Comparison of ENCODE assay signal across 9 mouse cellular contexts in genomic region chr1:149862801-149863200, GRCm38 (mm10).
DNase-seq lines count a peak whose midpoint lies in the region; ATAC-seq and TF ChIP-seq lines count a peak whose summit lies in the region.
"Had no signal": no experiment of that assay in that cellular context is flagged by ENCODE, and none has a peak within 500 bp of the region (broad histone marks: within the 10 kb centered on the region; RNA-seq: fewer than 3 reads in every experiment).

No protein-coding gene starts in this region.

- H3K4me1 ChIP-seq in lung, adult 2 months (ENCODE audit: control insufficient read depth, insufficient read depth, low read length) = no peaks in the 10 kb centered on the region
- H3K4me1 ChIP-seq in lung, postnatal 0 days (ENCODE audit: insufficient read depth, low read depth, low read length) = no peaks in the 10 kb centered on the region
- peaks cover 8% of the 10 kb centered on the region for H3K4me1 ChIP-seq in intestine, embryonic 16.5 days (ENCODE audit: control insufficient read depth, insufficient read depth, low read length)
- no peaks in the 10 kb centered on the region for H3K4me1 ChIP-seq in liver, embryonic 11.5 days (replicated peaks; ENCODE audit: control insufficient read depth, insufficient read depth, low read length)
- no peaks in the 10 kb centered on the region for H3K4me1 ChIP-seq in forebrain, embryonic 15.5 days

- ATAC-seq in lung, postnatal 0 days = no peak; the same call in 1 of the 2 replicates
- ATAC-seq in intestine, embryonic 16.5 days = peak; percentile 66
- no peak for ATAC-seq in liver, embryonic 11.5 days (replicated peaks; ENCODE audit: low FRiP score)
- ATAC-seq in forebrain, embryonic 15.5 days (replicated peaks) = no peak

- TF ChIP-seq EP300 in lung, postnatal 0 days (IDR thresholded peaks at IDR 0.05) = no peak

- no peak overlapping the region for H3K27ac ChIP-seq in lung, postnatal 0 days (ENCODE audit: low read length)
- peak overlapping the region; percentile 74 for H3K27ac ChIP-seq in gastrocnemius, adult 2 months
- H3K27ac ChIP-seq in intestine, embryonic 16.5 days (ENCODE audit: low read length) = no peak overlapping the region
- H3K27ac ChIP-seq in liver, embryonic 11.5 days (ENCODE audit: low read depth, low read length) = no peak overlapping the region
- H3K27ac ChIP-seq in forebrain, embryonic 15.5 days (replicated peaks) = no peak overlapping the region
- H3K27ac ChIP-seq: embryonic facial prominence, embryonic 13.5 days had no signal

- no peaks in the 10 kb centered on the region for H3K27me3 ChIP-seq in lung, postnatal 0 days (replicated peaks; ENCODE audit: insufficient read depth, low read length)
- no peaks in the 10 kb centered on the region for H3K27me3 ChIP-seq in intestine, embryonic 16.5 days (replicated peaks; ENCODE audit: control insufficient read depth, insufficient read depth, low read length)
- no peaks in the 10 kb centered on the region for H3K27me3 ChIP-seq in liver, embryonic 11.5 days (replicated peaks; ENCODE audit: control insufficient read depth, insufficient read depth, low read length)
- no peaks in the 10 kb centered on the region for H3K27me3 ChIP-seq in forebrain, embryonic 15.5 days
- H3K27me3 ChIP-seq: embryonic facial prominence, embryonic 13.5 days had no signal

- DNase-seq in lung, adult 2 months = peak; percentile 10
- DNase-seq in lung, postnatal 0 days (ENCODE audit: low spot score) = no peak
- peak; percentile 62 for DNase-seq in gastrocnemius, adult 2 months
- peak; percentile 58 for DNase-seq in skeletal muscle tissue, adult 2 months (ENCODE audit: low read depth, low spot score)
- no peak for DNase-seq in liver, embryonic 11.5 days (ENCODE audit: low spot score)
- DNase-seq in MN1 (ENCODE audit: low spot score) = no peak

- no peak overlapping the region for H3K9ac ChIP-seq in lung, postnatal 0 days (replicated peaks; ENCODE audit: low read depth)
- H3K9ac ChIP-seq in intestine, embryonic 16.5 days (ENCODE audit: low read depth, low read length) = no peak overlapping the region
- no peak overlapping the region for H3K9ac ChIP-seq in liver, embryonic 11.5 days (ENCODE audit: low read depth, low read length)
- H3K9ac ChIP-seq in forebrain, embryonic 15.5 days (replicated peaks) = no peak overlapping the region
- H3K9ac ChIP-seq: embryonic facial prominence, embryonic 13.5 days had no signal

- H3K4me2 ChIP-seq in lung, postnatal 0 days (replicated peaks; ENCODE audit: low read depth, low read length) = no peak overlapping the region
- peak overlapping the region; percentile 34; the same call in 1 of the 2 replicates for H3K4me2 ChIP-seq in intestine, embryonic 16.5 days (ENCODE audit: low read depth, low read length)
- H3K4me2 ChIP-seq in liver, embryonic 11.5 days = no peak overlapping the region
- H3K4me2 ChIP-seq in forebrain, embryonic 15.5 days (replicated peaks) = no peak overlapping the region
- H3K4me2 ChIP-seq: embryonic facial prominence, embryonic 13.5 days had no signal

- H3K9me3 ChIP-seq in lung, postnatal 0 days (ENCODE audit: low read length) = no peaks in the 10 kb centered on the region
- H3K9me3 ChIP-seq in intestine, embryonic 16.5 days (ENCODE audit: control insufficient read depth, low read length) = no peaks in the 10 kb centered on the region
- H3K9me3 ChIP-seq in liver, embryonic 11.5 days (ENCODE audit: control insufficient read depth, low read length) = no peaks in the 10 kb centered on the region
- no peaks in the 10 kb centered on the region for H3K9me3 ChIP-seq in forebrain, embryonic 15.5 days
- H3K9me3 ChIP-seq: embryonic facial prominence, embryonic 13.5 days had no signal

- WGBS in lung, adult 2 months = 28% methylated on average over 6 of the region's 6 CpGs
- 29% methylated on average over 6 of the region's 6 CpGs for WGBS in lung, postnatal 0 days
- WGBS in intestine, embryonic 16.5 days = 39% methylated on average over 6 of the region's 6 CpGs
- 58% methylated on average over 6 of the region's 6 CpGs for WGBS in liver, embryonic 11.5 days
- WGBS in forebrain, embryonic 15.5 days = 61% methylated on average over 6 of the region's 6 CpGs

- no peak overlapping the region for H3K4me3 ChIP-seq in lung, adult 2 months (replicated peaks; ENCODE audit: extremely low read depth, low read depth, low read length)
- no peak overlapping the region for H3K4me3 ChIP-seq in lung, postnatal 0 days (ENCODE audit: low read depth, low read length)
- peak overlapping the region; percentile 34 for H3K4me3 ChIP-seq in gastrocnemius, adult 2 months
- no peak overlapping the region for H3K4me3 ChIP-seq in intestine, embryonic 16.5 days (ENCODE audit: low read length)
- H3K4me3 ChIP-seq in liver, embryonic 11.5 days (ENCODE audit: low read depth, low read length) = no peak overlapping the region
- no peak overlapping the region for H3K4me3 ChIP-seq in forebrain, embryonic 15.5 days
- H3K4me3 ChIP-seq: embryonic facial prominence, embryonic 13.5 days had no signal

- TF ChIP-seq CTCF in lung, adult 2 months (IDR thresholded peaks at IDR 0.05; ENCODE audit: insufficient read depth, low read length) = no peak
- TF ChIP-seq CTCF in lung, postnatal 0 days (IDR thresholded peaks at IDR 0.05) = no peak
- no peak for TF ChIP-seq CTCF in gastrocnemius, adult 2 months (IDR thresholded peaks at IDR 0.05)

- no peaks in the 10 kb centered on the region for H3K36me3 ChIP-seq in lung, postnatal 0 days (ENCODE audit: insufficient read depth, low read length)
- H3K36me3 ChIP-seq in intestine, embryonic 16.5 days (ENCODE audit: control insufficient read depth, insufficient read depth, low read length) = no peaks in the 10 kb centered on the region
- H3K36me3 ChIP-seq in liver, embryonic 11.5 days (ENCODE audit: control insufficient read depth, insufficient read depth, low read length) = no peaks in the 10 kb centered on the region
- no peaks in the 10 kb centered on the region for H3K36me3 ChIP-seq in forebrain, embryonic 15.5 days
- H3K36me3 ChIP-seq: embryonic facial prominence, embryonic 13.5 days had no signal

- intact Hi-C loops in gastrocnemius, adult 2 months (cut with DNase I) = no loop called here

- TF ChIP-seq POLR2A in lung, adult 2 months (IDR thresholded peaks at IDR 0.05; ENCODE audit: borderline replicate concordance, extremely low read depth, low read depth, low read length) = no peak

Comparison
In these comparisons a context has a peak if more than half of its experiments do, and no peak if none do; other contexts are left out.
1. DNase-seq: peak in lung, adult 2 months (single experiment), gastrocnemius, adult 2 months (single experiment) and skeletal muscle tissue, adult 2 months (single experiment); none in lung, postnatal 0 days (single experiment), liver, embryonic 11.5 days (single experiment) and MN1 (single experiment).